Mouse (Mus musculus) heart, embryonic 16.5 days (tissue): Measurements from ENCODE around the gene Spg21. TPM values are rescaled to one million over a fixed set of nuclear protein-coding genes. Genes with fewer than 3 reads are reported as not detected.

Experiments
- ATAC-seq: fragments of 200-750 bp; cut with Nextera tagmentation; replicated peaks from 2 replicates; pipeline ENCODE4 v1.8.0; 2017; ENCODE audit warnings: moderate number of reproducible peaks; ENCODE audit not compliant: insufficient read depth, low FRiP score; ENCODE audit errors: extremely low read depth
- H3K27ac ChIP-seq: fragments of 300-500 bp; sonication (generic); 2 replicates; pipeline ENCODE4 v1.5.1; 2014; ENCODE audit warnings: mild to moderate bottlenecking, low read length, control low read depth, moderate library complexity
- H3K27me3 ChIP-seq: fragments of 300-500 bp; sonication (generic); 2 replicates; pipeline ENCODE4 v1.6.1; 2014; ENCODE audit warnings: low read length, mixed read lengths; ENCODE audit not compliant: control insufficient read depth, insufficient read depth
- H3K36me3 ChIP-seq: fragments of 300-500 bp; sonication (generic); 2 replicates; pipeline ENCODE4 v1.6.1; 2014; ENCODE audit not compliant: control insufficient read depth, insufficient read depth
- H3K4me1 ChIP-seq: fragments of 300-500 bp; sonication (generic); 2 replicates; pipeline ENCODE4 v1.6.1; 2014; ENCODE audit warnings: low read length, mixed read lengths; ENCODE audit not compliant: control insufficient read depth, insufficient read depth
- H3K4me2 ChIP-seq: fragments of 300-500 bp; sonication (generic); 2 replicates; pipeline ENCODE4 v1.6.1; 2014; ENCODE audit warnings: low read depth, mild to moderate bottlenecking, control low read depth, low read length
- H3K4me3 ChIP-seq: fragments of 300-500 bp; sonication (generic); 2 replicates; pipeline ENCODE4 v1.5.1; 2014; ENCODE audit warnings: mild to moderate bottlenecking, control low read depth, low read length
- H3K9ac ChIP-seq: fragments of 300-500 bp; sonication (generic); 2 replicates; pipeline ENCODE4 v1.6.1; 2014; ENCODE audit warnings: low read length, control low read depth
- H3K9me3 ChIP-seq: fragments of 300-500 bp; sonication (generic); replicated peaks from 2 replicates; pipeline ENCODE4 v1.6.1; 2016; ENCODE audit warnings: low read length; ENCODE audit not compliant: control insufficient read depth
- WGBS: fragments of 180-500 bp; shearing (Covaris S2); extraction: QIAGEN DNeasy Blood & Tissue Kit; methylation state at CpG from one replicate; pipeline ENCODE4 v1.1.7; 2014; 5-methylcytosine and 5-hydroxymethylcytosine counted together
- polyA plus RNA-seq: library from polyadenylated mRNA; unstranded; fragments of >200 nt; fragmentation: Nextera tagmentation; extraction: Ambion mirVana; gene quantifications from 2 replicates; pipeline ENCODE4 v1.2.1, GENCODE M21; 2015

The Spg21 gene
- polyA plus RNA-seq, 1 experiment from 2014 or later = 61.9 TPM

DNA sequence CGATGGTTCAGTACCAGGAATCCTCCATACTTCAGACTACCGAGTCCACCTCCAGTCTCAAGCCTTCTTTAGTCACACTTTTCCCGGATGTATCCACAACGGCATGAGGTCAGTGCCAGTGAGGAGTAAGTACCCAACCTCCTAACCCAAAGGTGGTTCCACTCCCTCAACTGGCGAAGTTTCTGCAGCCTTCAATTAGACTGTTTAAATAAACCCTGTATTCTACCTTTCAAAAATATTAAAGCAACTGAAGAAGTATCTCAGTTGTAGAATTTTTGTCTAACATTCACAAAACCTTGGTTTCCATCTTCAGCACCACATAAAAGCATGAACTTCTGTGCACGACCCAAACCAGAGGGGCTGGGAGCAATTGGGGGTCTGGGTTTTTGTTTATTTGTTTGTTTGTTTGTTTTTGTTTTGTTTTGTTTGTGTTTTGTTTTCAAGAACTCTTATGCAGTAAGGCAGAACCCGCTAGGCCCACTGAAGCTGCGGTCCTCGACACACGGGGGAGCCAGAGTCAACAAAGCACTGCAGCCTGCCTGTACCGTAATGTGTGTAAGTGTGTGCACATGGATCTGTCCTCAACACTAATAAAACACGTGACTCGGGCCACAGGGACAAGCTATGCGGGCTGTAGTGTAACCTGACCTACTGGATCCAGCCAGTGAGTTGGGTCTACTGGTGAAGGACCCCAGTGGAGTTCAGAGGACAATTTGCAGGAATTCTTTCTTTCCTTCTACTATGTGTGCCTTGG, 63.0 kb downstream of the Spg21 start:
- Histone ChIP-seq H3K27me3 (0 out of 2 replicates have a peak, but pooled peaks cover 3% of the 10 kb centered on the region), H3K9ac (no peak overlapping the region), H3K4me2 (no peak overlapping the region), H3K27ac (no peak overlapping the region), H3K36me3 (no peaks in the 10 kb centered on the region), H3K4me3 (no peak overlapping the region), H3K4me1 (peaks cover 14% of the 10 kb centered on the region), H3K9me3 (no peaks in the 10 kb centered on the region)
- ATAC-seq = peak; percentile 67
- 17% methylated on average over 14 of the region's 14 CpGs for WGBS

- WGBS = 73% methylated on average over 10 of the region's 10 CpGs
- no peaks in the 10 kb centered on the region for H3K9me3 ChIP-seq
- H3K4me1 ChIP-seq = peaks cover 9% of the 10 kb centered on the region
- no peak overlapping the region for H3K27ac ChIP-seq
- H3K27me3 ChIP-seq = no peaks in the 10 kb centered on the region
- H3K4me2 ChIP-seq = no peak overlapping the region
- no peaks in the 10 kb centered on the region for H3K36me3 ChIP-seq
- ATAC-seq = no peak
- no peak overlapping the region for H3K4me3 ChIP-seq
- H3K9ac ChIP-seq = no peak overlapping the region
Measured at GRCm38 (mm10) chr9:65525445-65526195, 64.9 kb downstream of the Spg21 start.

DNA sequence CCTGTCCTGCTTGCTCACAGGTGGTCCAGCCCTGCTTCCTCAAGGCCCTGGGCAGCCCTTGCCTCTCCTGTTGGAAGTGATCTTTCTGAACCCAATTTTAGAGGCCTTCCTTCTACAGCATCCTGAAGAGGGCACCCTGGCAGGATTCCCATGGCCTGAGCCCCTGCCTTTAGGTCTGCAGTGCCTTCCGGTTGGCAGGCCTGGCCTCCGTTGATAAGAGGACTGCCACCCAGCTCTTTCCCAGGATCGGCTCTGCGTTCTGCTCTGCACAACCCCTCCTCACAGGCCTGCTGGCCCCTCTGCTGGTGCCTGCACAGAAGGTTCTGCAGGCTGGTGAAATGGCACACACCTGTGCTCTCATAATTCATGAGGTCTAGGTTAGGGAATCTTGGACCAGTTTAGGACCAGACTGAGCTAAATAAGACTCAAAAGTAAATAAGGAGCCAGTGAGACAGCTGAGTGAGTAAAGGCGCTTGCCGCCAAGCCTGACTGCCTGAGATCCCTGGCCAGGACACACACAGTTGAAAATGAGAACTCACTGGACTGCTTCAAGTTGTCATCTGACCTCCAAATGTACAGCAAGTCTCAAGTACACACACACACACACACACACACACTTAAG, 67.8 kb downstream of the Spg21 start:
- ATAC-seq = 0 out of 2 replicates have a peak, but pooled peaks have one; percentile 39
- Histone ChIP-seq H3K4me2 (no peak overlapping the region), H3K9me3 (no peaks in the 10 kb centered on the region), H3K4me1 (peaks cover 8% of the 10 kb centered on the region), H3K27me3 (no peaks in the 10 kb centered on the region), H3K36me3 (no peaks in the 10 kb centered on the region), H3K4me3 (no peak overlapping the region), H3K27ac (peak overlapping the region; percentile 8; the same call in 1 of the 2 replicates), H3K9ac (no peak overlapping the region)
- 43% methylated on average over 6 of the region's 6 CpGs for WGBS

GRCm38 (mm10) chr9:65529659-65530058, 68.9 kb downstream of the Spg21 start:
- Histone ChIP-seq H3K27me3 (no peaks in the 10 kb centered on the region), H3K27ac (no peak overlapping the region), H3K36me3 (no peaks in the 10 kb centered on the region), H3K4me3 (no peak overlapping the region), H3K4me2 (no peak overlapping the region), H3K4me1 (peaks cover 6% of the 10 kb centered on the region; the same call in 1 of the 2 replicates), H3K9ac (no peak overlapping the region), H3K9me3 (no peaks in the 10 kb centered on the region)
- 53% methylated on average over 8 of the region's 8 CpGs for WGBS
- ATAC-seq = no peak

DNA sequence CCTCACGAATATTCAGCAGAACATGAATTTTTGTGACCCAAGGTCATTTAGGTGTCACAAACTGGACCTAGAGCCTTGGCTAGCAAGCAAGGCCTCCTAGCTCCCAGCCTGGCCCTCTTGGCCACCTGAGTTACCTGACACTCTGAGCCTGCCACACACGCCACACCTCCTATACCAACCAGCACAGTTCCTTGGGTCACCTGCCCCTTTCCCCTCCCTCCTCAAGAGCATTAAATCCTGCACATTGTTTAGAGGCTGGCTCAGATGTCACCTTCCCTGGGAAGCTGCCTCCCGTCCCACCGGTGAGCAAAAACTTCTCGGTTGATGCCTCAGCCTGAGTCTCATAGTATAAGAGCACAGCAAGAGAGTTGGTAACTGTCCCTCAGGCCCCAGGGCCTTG, 70.5 kb downstream of the Spg21 start:
- WGBS = 85% methylated on average over 5 of the region's 5 CpGs
- no peak overlapping the region for H3K27ac ChIP-seq

GRCm38 (mm10) chr9:65532986-65533385, 72.2 kb downstream of the Spg21 start:
- no peak overlapping the region for H3K27ac ChIP-seq
- H3K4me2 ChIP-seq = no peak overlapping the region
- H3K4me1 ChIP-seq = peaks cover 6% of the 10 kb centered on the region
- ATAC-seq = no peak
- H3K36me3 ChIP-seq = no peaks in the 10 kb centered on the region
- WGBS = 67% methylated on average over 8 of the region's 8 CpGs
- H3K9me3 ChIP-seq = no peaks in the 10 kb centered on the region
- H3K27me3 ChIP-seq = no peaks in the 10 kb centered on the region
- no peak overlapping the region for H3K9ac ChIP-seq
- H3K4me3 ChIP-seq = no peak overlapping the region

More for the DNA sequence above, 70.5 kb downstream of the Spg21 start:
- Histone ChIP-seq H3K4me1 (peaks cover 6% of the 10 kb centered on the region), H3K9ac (no peak overlapping the region), H3K27me3 (no peaks in the 10 kb centered on the region), H3K9me3 (no peaks in the 10 kb centered on the region), H3K36me3 (no peaks in the 10 kb centered on the region), H3K4me3 (no peak overlapping the region), H3K4me2 (no peak overlapping the region)
- ATAC-seq = no peak

DNA sequence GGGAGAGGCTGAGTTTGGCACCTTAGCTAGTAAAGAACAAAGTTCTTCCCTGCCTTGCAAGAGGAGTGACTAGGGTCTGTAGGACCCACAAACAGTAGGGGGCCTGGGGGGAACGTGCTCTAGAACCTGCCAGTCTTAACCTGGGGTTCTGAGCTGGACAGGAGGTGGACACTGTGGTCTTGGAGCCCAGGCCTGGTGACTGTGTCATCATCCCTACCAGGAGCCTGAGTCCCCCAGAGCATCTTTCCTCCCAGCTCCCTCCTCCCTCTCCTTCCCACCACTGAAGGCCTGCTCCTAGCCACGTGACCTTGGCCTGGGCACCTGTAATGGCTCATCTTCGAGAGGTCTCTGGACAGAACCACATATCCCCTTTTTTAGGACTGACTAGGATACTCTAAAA, 73.4 kb downstream of the Spg21 start:
- ATAC-seq = no peak
- Histone ChIP-seq H3K4me2 (no peak overlapping the region), H3K27ac (no peak overlapping the region), H3K4me3 (no peak overlapping the region), H3K36me3 (no peaks in the 10 kb centered on the region), H3K4me1 (no peaks in the 10 kb centered on the region; the same call in 1 of the 2 replicates), H3K9me3 (no peaks in the 10 kb centered on the region), H3K27me3 (no peaks in the 10 kb centered on the region), H3K9ac (no peak overlapping the region)
- WGBS = 87% methylated on average over 3 of the region's 3 CpGs

- WGBS = 49% methylated on average over 3 of the region's 3 CpGs
- Histone ChIP-seq H3K4me1 (no peaks in the 10 kb centered on the region; the same call in 1 of the 2 replicates), H3K9me3 (no peaks in the 10 kb centered on the region), H3K27ac (no peak overlapping the region), H3K36me3 (no peaks in the 10 kb centered on the region), H3K9ac (no peak overlapping the region), H3K4me3 (no peak overlapping the region), H3K27me3 (no peaks in the 10 kb centered on the region), H3K4me2 (no peak overlapping the region)
- no peak for ATAC-seq
Measured at GRCm38 (mm10) chr9:65535191-65535722, 74.5 kb downstream of the Spg21 start.
